Mouse (Mus musculus) testis, postnatal 14 days (tissue): ENCODE results near the gene Pou3f1.

ENCODE experiments used
- DNase-seq: peaks from one replicate; pipeline ENCODE4 v3.0.0; 2021; ENCODE audit warnings: low spot score

The Pou3f1 gene

GRCm38 (mm10) chr4:124656518-124656853, at the start of gene Pou3f1:
TSS of gene Pou3f1 (plus strand) at chr4:124656807.
- no peak for DNase-seq

GRCm38 (mm10) chr4:124607166-124607565, 49.4 kb upstream of the Pou3f1 start:
- DNase-seq = no peak

GRCm38 (mm10) chr4:124610066-124610465, 46.5 kb upstream of the Pou3f1 start:
- no peak for DNase-seq

GRCm38 (mm10) chr4:124610703-124611102, 45.9 kb upstream of the Pou3f1 start, which contains the start of gene 3100002H09Rik:
TSS of gene 3100002H09Rik (minus strand) at chr4:124610803.
- no peak for DNase-seq

DNA sequence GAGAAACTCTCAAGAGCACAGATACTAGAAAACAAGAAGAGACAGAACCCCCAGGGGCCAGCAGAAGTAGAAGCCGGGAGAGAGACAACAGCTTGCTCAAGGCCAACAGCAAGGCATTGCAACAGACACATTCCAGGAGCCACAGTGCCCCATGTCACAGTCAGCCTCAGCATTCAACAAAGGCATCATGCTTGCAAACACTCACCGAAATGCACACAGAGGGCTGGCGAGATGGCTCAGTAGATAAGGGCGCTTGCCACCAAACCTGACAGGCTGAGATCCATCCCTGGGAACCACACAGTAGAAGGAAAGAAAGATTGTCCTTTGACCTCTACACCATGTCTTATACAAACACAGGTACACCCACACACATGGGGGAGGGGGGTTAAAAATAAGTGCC, 44.8 kb upstream of the Pou3f1 start:
- no peak for DNase-seq

- DNase-seq = no peak
These were observed 42.4 kb upstream of the Pou3f1 start for GRCm38 (mm10) chr4:124614189-124614588.

GRCm38 (mm10) chr4:124615406-124615960, 41.1 kb upstream of the Pou3f1 start:
- DNase-seq = no peak

- no peak for DNase-seq
These were observed 40.6 kb upstream of the Pou3f1 start for GRCm38 (mm10) chr4:124615986-124616385.

DNA sequence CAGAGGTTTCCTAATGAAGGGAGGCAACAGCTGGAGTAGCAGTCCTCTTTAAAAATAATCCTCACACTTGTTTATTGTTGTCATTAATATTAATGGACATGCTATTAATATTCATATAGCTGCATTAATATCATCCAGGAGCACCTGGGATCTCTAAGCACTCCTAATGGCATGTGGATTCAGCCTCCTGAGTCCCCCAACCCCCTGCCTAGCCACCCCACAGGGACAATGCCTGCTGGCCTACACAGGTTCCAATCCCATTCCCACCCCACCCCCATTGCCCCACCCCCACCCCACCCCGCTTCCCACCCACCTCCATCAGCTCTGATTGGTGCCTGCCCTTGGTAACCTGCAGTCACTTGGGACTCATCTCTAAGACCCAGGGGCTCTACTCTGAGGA, 40.0 kb upstream of the Pou3f1 start:
- no peak for DNase-seq

DNA sequence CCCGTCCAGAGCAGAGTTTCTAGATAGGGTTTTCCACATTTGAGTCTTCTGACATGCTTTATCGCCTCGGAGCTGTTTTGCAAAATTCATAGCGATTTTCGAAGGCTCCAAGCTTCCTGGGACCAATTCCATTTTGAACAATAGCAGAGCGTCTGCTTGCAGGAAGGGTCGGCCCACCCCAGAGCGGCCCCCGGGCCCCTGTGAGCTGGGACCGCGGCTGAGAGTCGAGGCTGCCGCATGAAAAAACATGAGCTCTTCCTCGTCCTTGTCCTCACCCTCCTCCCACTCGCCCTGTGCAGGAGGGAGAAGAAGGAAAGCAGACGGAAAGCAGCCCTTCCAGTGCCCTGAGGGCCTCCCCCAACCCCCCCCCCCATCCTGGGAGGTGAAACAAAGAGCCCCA, 38.0 kb upstream of the Pou3f1 start:
- DNase-seq = no peak

GRCm38 (mm10) chr4:124621406-124621805, 35.2 kb upstream of the Pou3f1 start:
- no peak for DNase-seq

DNA sequence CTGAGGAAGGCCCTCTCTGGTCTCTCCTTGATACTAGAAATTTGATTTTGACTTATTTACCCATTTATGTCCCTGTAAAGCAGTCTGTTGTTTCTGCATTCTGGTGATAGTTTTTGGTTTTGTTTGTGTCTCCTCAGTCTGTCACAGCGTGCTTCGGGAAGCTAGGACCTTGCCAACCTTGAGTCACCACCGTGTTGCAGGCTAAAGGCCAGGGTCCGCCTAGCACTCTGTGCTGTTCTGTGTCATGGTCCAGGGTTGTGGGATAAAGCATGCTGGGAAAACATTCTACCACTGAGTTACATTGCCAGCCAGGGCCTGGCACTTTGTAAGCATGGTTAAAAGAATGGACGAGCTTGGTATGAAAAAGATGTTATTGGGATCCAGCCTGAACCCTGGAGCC, 34.0 kb upstream of the Pou3f1 start:
- DNase-seq = no peak

- no peak for DNase-seq
These were observed 32.5 kb upstream of the Pou3f1 start for GRCm38 (mm10) chr4:124624111-124624581.

DNA sequence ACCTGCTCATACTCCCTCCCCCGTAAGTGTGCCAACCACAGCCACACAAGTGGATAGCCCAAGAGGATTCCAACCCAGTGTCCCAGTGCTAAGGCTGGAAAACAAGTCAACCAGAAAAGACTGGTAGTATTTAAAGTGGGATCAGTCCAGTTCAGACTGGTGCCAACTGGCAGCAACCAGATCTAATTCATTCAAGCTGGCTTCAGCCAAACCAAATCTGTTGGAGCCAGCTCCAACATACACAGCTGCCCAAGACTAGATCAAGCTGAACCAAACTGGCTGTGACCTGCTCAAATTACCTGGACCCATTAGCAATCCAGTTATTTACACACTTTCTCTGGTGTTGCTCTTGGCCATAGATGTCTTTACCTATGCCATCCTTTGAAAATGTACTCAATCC, 29.8 kb upstream of the Pou3f1 start:
- DNase-seq = no peak

GRCm38 (mm10) chr4:124631456-124631855, 25.2 kb upstream of the Pou3f1 start:
- DNase-seq = no peak

- no peak for DNase-seq
These were observed 23.8 kb upstream of the Pou3f1 start for GRCm38 (mm10) chr4:124632856-124633255.

DNA sequence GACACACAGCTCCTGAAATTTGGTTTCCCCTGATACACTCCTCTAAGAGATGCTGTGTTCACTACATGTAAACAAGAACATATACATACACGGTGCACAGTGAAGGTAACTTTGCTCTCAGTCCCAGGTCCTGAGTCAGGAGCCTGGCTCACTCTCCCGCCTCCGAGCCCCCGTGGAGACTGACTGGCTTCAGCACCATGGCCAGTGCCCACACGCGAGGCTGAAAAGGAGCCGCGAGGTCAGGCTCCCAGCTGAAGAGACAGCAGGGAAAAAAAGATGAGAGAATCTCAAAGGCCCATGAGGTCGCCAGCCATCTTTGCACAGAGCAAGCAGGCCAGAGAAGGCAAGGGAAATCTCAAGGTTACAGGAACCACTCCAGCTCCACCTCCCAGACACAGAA, 23.3 kb upstream of the Pou3f1 start:
- DNase-seq = peak; percentile 21

GRCm38 (mm10) chr4:124639715-124640114, 16.9 kb upstream of the Pou3f1 start:
- no peak for DNase-seq

DNA sequence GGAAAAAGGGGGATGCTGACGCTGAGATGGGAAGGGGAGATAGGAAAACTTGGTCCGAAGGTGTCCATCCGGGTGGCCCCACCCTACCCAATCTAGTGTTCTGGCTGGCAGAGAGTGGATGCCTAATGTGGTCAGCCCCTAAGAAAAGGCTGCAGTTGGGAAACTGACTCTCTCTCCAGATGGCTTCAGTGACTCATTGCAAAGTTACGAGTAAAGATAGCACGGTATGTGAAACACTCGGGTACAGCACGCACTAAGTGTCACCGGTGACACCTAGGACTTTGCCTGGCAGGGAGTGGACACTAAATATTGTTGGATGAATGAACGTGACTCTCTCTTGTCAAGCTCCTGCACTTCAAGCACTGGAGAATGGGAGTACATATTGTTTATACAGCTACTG, 12.7 kb upstream of the Pou3f1 start:
- no peak for DNase-seq

GRCm38 (mm10) chr4:124644974-124645433, 11.6 kb upstream of the Pou3f1 start:
- DNase-seq = peak; percentile 49

DNA sequence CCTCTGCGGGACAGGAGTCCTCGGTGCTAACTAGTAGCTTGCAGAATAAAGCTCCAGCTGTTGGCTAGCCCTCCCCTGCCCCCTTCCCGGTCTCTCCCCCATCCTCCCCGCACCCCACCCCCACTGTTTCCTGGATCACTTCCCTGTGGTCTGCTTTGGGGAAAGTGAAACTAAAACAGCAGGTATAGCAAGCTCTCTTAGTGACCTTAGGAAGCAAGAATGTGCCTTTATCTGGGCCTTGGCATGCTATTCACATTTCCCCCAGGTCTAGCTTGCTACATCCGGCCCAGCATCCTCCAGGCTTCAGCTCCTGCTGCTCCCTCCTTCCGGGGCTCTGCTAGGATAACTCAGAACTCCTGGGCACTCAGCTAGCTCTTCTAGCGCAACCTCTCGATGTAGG, 10.0 kb upstream of the Pou3f1 start:
- DNase-seq = no peak

GRCm38 (mm10) chr4:124647909-124648308, 8.7 kb upstream of the Pou3f1 start:
- peak; percentile 83 for DNase-seq

GRCm38 (mm10) chr4:124652886-124653285, 3.7 kb upstream of the Pou3f1 start:
- DNase-seq = no peak

GRCm38 (mm10) chr4:124656854-124657650, 445 bp downstream of the Pou3f1 start:
- peak; percentile 84 for DNase-seq
